Mouse (Mus musculus) embryonic facial prominence, embryonic 14.5 days (tissue): ENCODE results near the gene Sptan1. TPM values are rescaled to one million over a fixed set of nuclear protein-coding genes. Genes with fewer than 3 reads are reported as not detected.

Source experiments
- ATAC-seq: fragments of 200-750 bp; cut with Nextera tagmentation; 2 replicates; pipeline ENCODE4 v1.8.0; 2017; ENCODE audit warnings: low read depth, moderate number of reproducible peaks, moderate TSS enrichment
- DNase-seq: peaks from one replicate; pipeline ENCODE4 v3.0.0-alpha.2; 2015; ENCODE audit warnings: low spot score
- H3K27ac ChIP-seq: fragments of 300-500 bp; sonication (generic); replicated peaks from 2 replicates; pipeline ENCODE4 v1.5.1; 2014; ENCODE audit warnings: low read depth, mild to moderate bottlenecking, low read length, moderate library complexity
- H3K27me3 ChIP-seq: fragments of 300-500 bp; sonication (generic); replicated peaks from 2 replicates; pipeline ENCODE4 v1.6.1; 2014; ENCODE audit warnings: low read length; ENCODE audit not compliant: control insufficient read depth, insufficient read depth
- H3K36me3 ChIP-seq: fragments of 300-500 bp; sonication (generic); 2 replicates; pipeline ENCODE4 v1.6.1; 2014; ENCODE audit warnings: low read length, mixed read lengths; ENCODE audit not compliant: control insufficient read depth, insufficient read depth
- H3K4me1 ChIP-seq: fragments of 300-500 bp; sonication (generic); 2 replicates; pipeline ENCODE4 v1.6.1; 2014; ENCODE audit warnings: antibody characterized with exemption, low read length; ENCODE audit not compliant: control insufficient read depth, insufficient read depth
- H3K4me2 ChIP-seq: fragments of 300-500 bp; sonication (generic); 2 replicates; pipeline ENCODE4 v1.6.1; 2014; ENCODE audit warnings: low read depth, mild to moderate bottlenecking, low read length, moderate library complexity, mixed read lengths
- H3K4me3 ChIP-seq: fragments of 300-500 bp; sonication (generic); 2 replicates; pipeline ENCODE4 v1.5.1; 2014; ENCODE audit warnings: low read depth, mild to moderate bottlenecking, low read length
- H3K9ac ChIP-seq: fragments of 300-500 bp; sonication (generic); 2 replicates; pipeline ENCODE4 v1.6.1; 2014; ENCODE audit warnings: low read depth, mild to moderate bottlenecking, low read length, moderate library complexity, mixed read lengths
- H3K9me3 ChIP-seq: fragments of 300-500 bp; sonication (generic); 2 replicates; pipeline ENCODE4 v1.6.1; 2016; ENCODE audit warnings: low read length; ENCODE audit not compliant: control insufficient read depth
- WGBS: fragments of 180-500 bp; shearing (Covaris S2); extraction: QIAGEN DNeasy Blood & Tissue Kit; methylation state at CpG from one replicate; pipeline ENCODE4 v1.1.7; 2014; 5-methylcytosine and 5-hydroxymethylcytosine counted together
- polyA plus RNA-seq: library from polyadenylated mRNA; unstranded; fragments of >200 nt; fragmentation: Nextera tagmentation; extraction: Ambion mirVana; gene quantifications from 2 replicates; pipeline ENCODE4 v1.2.1, GENCODE M21; 2014

Sptan1 gene
- polyA plus RNA-seq, 1 experiment from 2014 or later, result 149 TPM

DNA sequence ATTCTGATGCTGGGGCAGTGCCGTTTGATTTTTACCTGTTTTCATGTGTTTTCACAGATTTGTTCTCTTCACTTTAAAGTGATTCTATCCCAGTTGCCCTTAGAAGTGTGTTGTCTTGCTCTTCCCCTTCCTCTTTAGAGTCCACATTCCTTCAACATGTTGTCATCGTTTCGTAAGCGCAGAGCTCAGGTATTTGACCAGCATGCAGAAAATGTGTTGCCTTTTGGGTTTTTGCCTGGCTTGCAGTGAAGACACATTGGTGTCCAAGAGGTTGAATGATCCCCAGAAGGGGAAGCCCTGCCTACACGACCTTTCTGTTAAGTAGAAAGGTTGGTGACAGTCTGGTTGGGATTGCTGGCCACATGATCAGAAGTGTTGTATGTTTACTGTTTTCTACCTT, 3.3 kb downstream of the Sptan1 start:
- DNase-seq (no peak), ATAC-seq (no peak)
- no peak overlapping the region for H3K4me2 ChIP-seq
- H3K9ac ChIP-seq, result no peak overlapping the region
- H3K4me1 ChIP-seq, result peaks cover 31% of the 10 kb centered on the region
- H3K36me3 ChIP-seq, result peaks cover 27% of the 10 kb centered on the region; the same call in 1 of the 2 replicates
- 57% methylated on average over 5 of the region's 5 CpGs for WGBS
- no peak overlapping the region for H3K4me3 ChIP-seq
- no peaks in the 10 kb centered on the region for H3K27me3 ChIP-seq
- H3K9me3 ChIP-seq, result no peaks in the 10 kb centered on the region
- no peak overlapping the region for H3K27ac ChIP-seq

DNA sequence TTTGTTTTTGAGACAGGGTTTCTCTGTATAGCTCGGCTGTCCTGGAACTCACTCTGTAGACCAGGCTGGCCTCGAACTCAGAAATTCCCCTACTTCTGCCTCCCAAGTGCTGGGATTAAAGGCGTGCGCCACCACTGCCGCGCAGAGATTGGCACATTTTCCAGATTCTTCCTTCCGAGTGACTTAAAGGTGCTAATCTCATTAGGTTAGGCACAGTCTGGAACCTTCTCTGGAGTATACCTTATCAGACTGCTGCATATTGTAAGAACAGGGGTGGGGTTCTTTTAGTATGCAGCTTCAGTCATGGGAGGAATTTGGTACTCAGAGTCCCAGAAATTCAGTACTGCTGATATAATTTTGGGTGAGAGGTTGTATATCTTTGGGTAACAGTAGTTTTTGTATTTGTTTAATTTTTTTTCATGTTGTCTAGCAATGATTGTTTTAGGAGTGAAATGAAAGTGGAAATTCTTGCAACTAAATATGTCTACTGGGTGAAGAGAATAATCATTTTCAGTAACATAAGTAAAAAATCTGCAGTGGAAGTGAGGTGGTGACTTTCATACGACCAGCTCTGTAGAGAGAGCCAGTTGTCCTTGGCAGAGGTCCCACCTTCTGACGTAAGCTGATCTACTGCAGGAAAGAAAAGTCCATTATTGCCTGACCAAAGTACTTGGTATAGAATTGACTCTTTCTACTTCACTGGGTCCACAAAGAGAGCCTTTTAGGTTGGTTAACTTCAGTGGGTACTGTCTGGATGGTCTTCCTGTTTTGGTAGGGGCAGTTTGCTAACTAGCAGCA, 6.7 kb downstream of the Sptan1 start:
- peaks cover 40% of the 10 kb centered on the region; the same call in 1 of the 2 replicates for H3K36me3 ChIP-seq
- DNase-seq, result peak; percentile 77
- no peaks in the 10 kb centered on the region for H3K27me3 ChIP-seq
- no peaks in the 10 kb centered on the region for H3K9me3 ChIP-seq
- H3K4me1 ChIP-seq, result peaks cover 13% of the 10 kb centered on the region
- no peak overlapping the region for H3K4me3 ChIP-seq
- peak; percentile 44; the same call in 1 of the 2 replicates for ATAC-seq
- H3K27ac ChIP-seq, result peak overlapping the region; percentile 13
- WGBS, result 69% methylated on average over 9 of the region's 9 CpGs
- H3K4me2 ChIP-seq, result no peak overlapping the region
- no peak overlapping the region for H3K9ac ChIP-seq

DNA sequence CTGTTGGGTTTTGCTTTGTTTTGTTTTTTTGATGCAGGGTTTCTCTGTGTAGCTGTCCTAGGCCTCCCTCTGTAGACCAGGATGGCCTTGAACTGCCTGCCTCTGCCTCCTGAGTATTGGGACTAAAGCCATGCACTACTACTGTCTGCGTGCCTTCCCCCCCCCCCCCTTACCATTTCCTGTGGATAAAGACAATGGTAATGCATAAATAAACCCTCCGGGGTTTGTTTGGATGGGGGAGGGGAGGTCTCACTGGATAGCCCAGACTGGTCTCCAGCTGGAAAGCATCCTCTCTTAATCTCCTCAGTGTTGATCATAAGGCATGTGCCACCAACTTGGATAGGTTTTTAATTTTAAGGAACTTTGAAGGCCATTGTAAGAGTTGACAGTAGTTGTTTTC, 8.2 kb downstream of the Sptan1 start:
- Histone ChIP-seq H3K4me3 (no peak overlapping the region), H3K9me3 (no peaks in the 10 kb centered on the region), H3K27ac (no peak overlapping the region), H3K27me3 (no peaks in the 10 kb centered on the region), H3K9ac (no peak overlapping the region), H3K36me3 (peaks cover 36% of the 10 kb centered on the region), H3K4me1 (peaks cover 2% of the 10 kb centered on the region; the same call in 1 of the 2 replicates), H3K4me2 (no peak overlapping the region)
- ATAC-seq (no peak), DNase-seq (no peak)
- WGBS, result 16% methylated on average over 2 of the region's 2 CpGs

DNA sequence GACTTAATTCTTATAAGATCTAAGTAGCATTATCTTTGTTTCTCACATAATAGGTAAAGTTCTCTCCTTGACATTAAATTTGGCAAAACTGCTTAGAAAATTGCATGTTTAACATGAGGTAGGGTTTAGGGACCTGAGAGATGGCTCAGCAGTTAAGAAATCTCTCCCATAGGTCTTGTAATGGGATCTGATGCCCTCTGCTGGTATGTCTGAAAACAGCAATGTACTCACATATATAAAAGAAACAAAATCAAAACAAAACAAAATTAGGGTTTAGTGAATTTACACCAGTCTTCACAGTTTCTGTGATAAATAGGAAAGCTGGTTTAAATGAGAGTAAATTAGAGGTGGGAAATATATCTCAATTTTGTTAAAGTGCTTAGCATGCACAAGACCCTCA, 11.9 kb downstream of the Sptan1 start:
- peak; percentile 64 for DNase-seq
- no peaks in the 10 kb centered on the region for H3K9me3 ChIP-seq
- 0 out of 2 replicates have a peak, but pooled peaks cover 2% of the 10 kb centered on the region for H3K4me1 ChIP-seq
- no peaks in the 10 kb centered on the region for H3K27me3 ChIP-seq
- H3K36me3 ChIP-seq, result peaks cover 54% of the 10 kb centered on the region
- no peak overlapping the region for H3K9ac ChIP-seq
- no peak overlapping the region for H3K4me3 ChIP-seq
- no peak overlapping the region for H3K27ac ChIP-seq
- no peak for ATAC-seq
- H3K4me2 ChIP-seq, result no peak overlapping the region

DNA sequence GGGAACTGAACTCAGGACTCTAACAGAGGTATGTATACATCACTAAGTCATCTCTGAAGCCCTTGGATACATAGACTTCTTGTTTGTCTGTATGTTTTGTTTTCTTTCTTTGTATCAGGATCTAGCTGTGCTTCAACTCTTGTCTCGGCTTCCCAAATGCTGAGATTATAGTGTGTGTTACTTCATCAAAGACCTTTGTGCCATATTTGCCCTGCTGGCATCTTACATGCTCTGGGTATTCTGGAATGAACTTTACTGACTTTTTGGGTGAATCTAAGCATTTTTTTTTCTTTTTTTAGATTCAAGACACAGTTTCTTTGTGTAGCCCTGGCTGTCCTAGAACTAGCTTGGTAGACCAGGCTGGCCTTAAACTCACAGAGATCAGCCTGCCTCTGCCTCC, 15.3 kb downstream of the Sptan1 start:
- H3K4me1 ChIP-seq, result no peaks in the 10 kb centered on the region
- H3K4me2 ChIP-seq, result no peak overlapping the region
- peaks cover 85% of the 10 kb centered on the region for H3K36me3 ChIP-seq
- no peaks in the 10 kb centered on the region for H3K9me3 ChIP-seq
- DNase-seq, result no peak
- 94% methylated on average over 1 of the region's 1 CpGs for WGBS
- no peaks in the 10 kb centered on the region for H3K27me3 ChIP-seq
- H3K9ac ChIP-seq, result no peak overlapping the region
- ATAC-seq, result no peak
- H3K27ac ChIP-seq, result no peak overlapping the region
- no peak overlapping the region for H3K4me3 ChIP-seq

DNA sequence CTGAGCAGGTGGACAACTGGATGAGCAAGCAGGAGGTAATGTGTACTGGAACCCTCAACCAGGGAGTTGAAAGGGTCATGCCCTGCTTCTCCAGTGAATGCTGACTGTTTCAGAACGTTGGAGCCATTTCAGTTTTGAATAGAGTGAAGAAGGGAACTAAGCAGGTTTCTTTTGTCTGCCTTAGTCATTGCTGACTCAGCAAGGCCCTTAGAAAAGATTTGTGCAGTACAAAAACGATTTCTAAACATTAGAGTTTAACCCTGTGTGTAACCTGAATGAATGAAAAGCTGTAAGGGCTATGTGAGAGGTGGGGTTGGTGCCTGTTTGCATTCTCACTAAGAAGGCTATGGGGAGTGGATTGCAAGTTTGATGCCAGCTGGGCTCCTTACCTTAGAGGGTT, 26.6 kb downstream of the Sptan1 start:
- H3K27me3 ChIP-seq, result no peaks in the 10 kb centered on the region
- no peaks in the 10 kb centered on the region for H3K4me1 ChIP-seq
- H3K4me3 ChIP-seq, result no peak overlapping the region
- H3K9me3 ChIP-seq, result no peaks in the 10 kb centered on the region
- 56% methylated on average over 2 of the region's 2 CpGs for WGBS
- DNase-seq (no peak), ATAC-seq (no peak)
- no peak overlapping the region for H3K27ac ChIP-seq
- H3K36me3 ChIP-seq, result peaks cover 99% of the 10 kb centered on the region
- no peak overlapping the region for H3K4me2 ChIP-seq
- H3K9ac ChIP-seq, result no peak overlapping the region

DNA sequence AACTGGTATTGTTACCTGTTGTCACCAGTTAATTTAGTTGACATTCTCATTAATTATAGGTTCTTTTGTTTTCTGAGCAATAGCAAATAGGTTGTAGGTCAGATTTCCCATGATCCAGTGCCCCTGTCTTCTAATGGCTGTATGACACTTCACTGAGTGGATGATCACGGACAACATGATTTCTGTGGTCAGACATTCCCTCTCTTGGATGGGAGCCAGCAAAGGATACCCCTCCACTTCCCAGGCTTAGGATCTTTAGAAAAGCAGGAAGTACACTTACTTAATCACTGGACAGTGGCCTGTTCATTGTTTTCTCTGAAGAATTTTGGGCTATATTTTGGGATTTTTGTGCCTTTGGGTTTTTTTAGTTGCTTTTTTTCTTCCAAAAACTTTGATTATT, 43.7 kb downstream of the Sptan1 start:
- 77% methylated on average over 1 of the region's 1 CpGs for WGBS
- H3K27ac ChIP-seq, result no peak overlapping the region
- peaks cover 99% of the 10 kb centered on the region for H3K36me3 ChIP-seq
- no peaks in the 10 kb centered on the region for H3K27me3 ChIP-seq
- H3K4me1 ChIP-seq, result no peaks in the 10 kb centered on the region
- ATAC-seq, result no peak
- H3K4me2 ChIP-seq, result no peak overlapping the region
- H3K4me3 ChIP-seq, result no peak overlapping the region
- no peak for DNase-seq
- no peaks in the 10 kb centered on the region for H3K9me3 ChIP-seq
- no peak overlapping the region for H3K9ac ChIP-seq

DNA sequence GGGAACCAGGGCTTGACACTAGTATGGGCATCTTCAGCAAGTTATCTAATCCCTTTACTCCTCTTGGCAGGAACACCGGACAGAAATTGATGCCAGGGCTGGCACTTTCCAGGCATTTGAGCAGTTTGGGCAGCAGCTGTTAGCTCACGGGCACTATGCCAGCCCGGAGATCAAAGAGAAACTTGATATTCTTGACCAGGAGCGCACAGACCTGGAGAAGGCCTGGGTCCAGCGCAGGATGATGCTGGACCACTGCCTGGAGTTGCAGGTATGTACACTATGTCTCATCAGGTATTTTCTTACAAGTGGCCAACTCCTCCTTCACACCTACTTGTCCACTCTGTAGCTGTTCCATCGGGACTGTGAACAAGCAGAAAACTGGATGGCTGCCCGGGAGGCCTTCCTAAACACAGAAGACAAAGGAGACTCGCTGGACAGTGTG, 45.5 kb downstream of the Sptan1 start:
- H3K9ac ChIP-seq, result no peak overlapping the region
- H3K36me3 ChIP-seq, result peaks cover 100% of the 10 kb centered on the region

More for the DNA sequence above, 45.5 kb downstream of the Sptan1 start:
- H3K27ac ChIP-seq, result no peak overlapping the region
- H3K4me2 ChIP-seq, result no peak overlapping the region
- DNase-seq (no peak), ATAC-seq (no peak)
- no peaks in the 10 kb centered on the region for H3K4me1 ChIP-seq
- H3K4me3 ChIP-seq, result no peak overlapping the region
- no peaks in the 10 kb centered on the region for H3K9me3 ChIP-seq
- H3K27me3 ChIP-seq, result no peaks in the 10 kb centered on the region
- WGBS, result 87% methylated on average over 8 of the region's 8 CpGs
